Mouse (Mus musculus) liver, embryonic 12.5 days (tissue): ENCODE measurements at regions not wholly inside any gene's neighbourhood (a gene's known extent, or its start where the extent isn't known, plus 50 kb on each side); places are given as distances from the start of the nearest gene placed in this dataset.
A peak's percentile ranks its signal among the peaks of the same experiment; 100 is the strongest.

Experiments used
- ATAC-seq: fragments of 200-750 bp; cut with Nextera tagmentation; 2 replicates; pipeline ENCODE4 v1.8.0; 2017; ENCODE audit warnings: moderate number of reproducible peaks, mild to moderate bottlenecking, moderate library complexity
- H3K27ac ChIP-seq: fragments of 300-500 bp; sonication (generic); 2 replicates; pipeline ENCODE4 v1.5.1; 2016; ENCODE audit warnings: mild to moderate bottlenecking
- H3K27me3 ChIP-seq: fragments of 300-500 bp; sonication (generic); replicated peaks from 2 replicates; pipeline ENCODE4 v1.6.1; 2016; ENCODE audit warnings: mild to moderate bottlenecking, moderate library complexity
- H3K36me3 ChIP-seq: fragments of 300-500 bp; sonication (generic); 2 replicates; pipeline ENCODE4 v1.6.1; 2016; ENCODE audit warnings: mild to moderate bottlenecking, moderate library complexity
- H3K4me1 ChIP-seq: fragments of 300-500 bp; sonication (generic); 2 replicates; pipeline ENCODE4 v1.6.1; 2016
- H3K4me2 ChIP-seq: fragments of 300-500 bp; sonication (generic); 2 replicates; pipeline ENCODE4 v1.6.1; 2016; ENCODE audit warnings: mild to moderate bottlenecking, moderate library complexity
- H3K4me3 ChIP-seq: fragments of 300-500 bp; sonication (generic); 2 replicates; pipeline ENCODE4 v1.5.1; 2016; ENCODE audit warnings: mild to moderate bottlenecking, moderate library complexity
- H3K9ac ChIP-seq: fragments of 300-500 bp; sonication (generic); 2 replicates; pipeline ENCODE4 v1.6.1; 2016; ENCODE audit warnings: mild to moderate bottlenecking, moderate library complexity
- H3K9me3 ChIP-seq: fragments of 300-500 bp; sonication (generic); replicated peaks from 2 replicates; pipeline ENCODE4 v1.6.1; 2016; ENCODE audit warnings: mild to moderate bottlenecking, moderate library complexity
- WGBS: fragments of 180-500 bp; shearing (Covaris S2); methylation state at CpG from one replicate; pipeline ENCODE4 v1.1.7; 2016; ENCODE audit not compliant: insufficient replicate concordance; 5-methylcytosine and 5-hydroxymethylcytosine counted together

DNA sequence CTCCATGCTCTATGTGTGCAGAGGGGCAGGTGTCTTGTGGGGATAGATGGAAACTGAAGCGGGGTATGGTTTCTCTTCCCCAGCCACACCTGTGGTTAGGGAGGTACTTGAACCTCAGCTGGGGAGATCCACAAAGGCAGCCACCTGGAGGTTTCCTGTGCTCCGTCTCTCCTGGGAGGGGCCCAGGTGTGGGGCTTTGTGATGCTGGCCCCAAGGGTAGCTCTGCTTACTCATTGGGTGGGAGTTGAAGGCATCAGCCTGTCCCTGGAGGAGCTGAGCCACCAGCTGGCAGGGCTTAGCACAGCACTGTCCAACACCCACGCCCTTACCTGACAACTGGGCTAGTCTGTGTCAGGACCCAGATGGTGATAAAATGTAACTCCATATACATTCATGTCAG is 81.4 kb downstream of the Lhx2 start:
- Histone ChIP-seq H3K27ac (no peak overlapping the region), H3K36me3 (no peaks in the 10 kb centered on the region), H3K27me3 (peaks cover 46% of the 10 kb centered on the region), H3K4me3 (no peak overlapping the region), H3K9me3 (no peaks in the 10 kb centered on the region), H3K9ac (no peak overlapping the region), H3K4me2 (no peak overlapping the region), H3K4me1 (no peaks in the 10 kb centered on the region; the same call in 1 of the 2 replicates)
- WGBS = 36% methylated on average over 3 of the region's 3 CpGs
- no peak for ATAC-seq

DNA sequence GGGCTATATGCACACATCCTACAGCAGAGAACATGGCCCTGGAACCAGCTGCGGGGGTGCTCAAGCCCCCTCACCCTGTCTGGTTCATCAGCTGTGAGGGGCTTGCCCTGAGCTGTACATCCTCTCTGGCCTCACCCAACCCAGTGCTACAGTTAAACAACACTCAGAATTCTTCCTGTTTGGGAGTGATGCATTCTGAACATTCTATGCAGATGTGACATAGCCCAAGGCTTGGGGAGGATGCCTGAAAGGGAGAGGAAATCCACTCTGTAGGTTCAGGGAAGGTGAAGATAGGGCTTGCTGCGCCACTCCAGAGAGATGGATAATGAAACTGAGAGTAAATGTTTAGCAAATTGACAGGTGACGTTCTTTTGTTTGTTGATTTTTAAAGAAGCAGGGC is 83.3 kb downstream of the Lhx2 start:
- H3K4me1 ChIP-seq = no peaks in the 10 kb centered on the region; the same call in 1 of the 2 replicates
- no peaks in the 10 kb centered on the region for H3K36me3 ChIP-seq
- 72% methylated on average over 3 of the region's 3 CpGs for WGBS

DNA sequence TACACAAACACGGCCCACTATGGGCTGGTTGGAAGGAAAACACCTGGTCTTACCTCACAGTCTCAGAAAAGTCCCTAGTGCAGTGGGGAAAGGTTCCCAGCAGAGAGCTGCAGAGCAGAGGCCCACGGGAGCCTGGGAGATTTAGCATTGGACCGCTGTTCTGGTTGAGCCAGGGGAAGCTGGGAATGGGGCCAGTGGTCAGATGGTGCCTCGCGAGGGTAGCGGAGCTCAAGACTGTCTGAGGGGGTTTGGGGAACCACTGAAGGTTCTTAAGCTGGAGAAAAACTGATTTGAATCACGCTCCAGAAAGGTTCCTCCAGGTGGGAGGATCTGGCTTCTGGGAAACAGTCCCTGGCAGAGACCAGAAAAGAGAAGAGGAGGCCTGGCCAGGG is 84.8 kb downstream of the Lhx2 start:
- H3K4me1 ChIP-seq = no peaks in the 10 kb centered on the region; the same call in 1 of the 2 replicates
- no peak overlapping the region for H3K9ac ChIP-seq
- H3K9me3 ChIP-seq = no peaks in the 10 kb centered on the region
- H3K4me2 ChIP-seq = no peak overlapping the region
- no peak overlapping the region for H3K4me3 ChIP-seq
- no peak for ATAC-seq
- no peaks in the 10 kb centered on the region for H3K36me3 ChIP-seq
- H3K27ac ChIP-seq = no peak overlapping the region
- WGBS = 39% methylated on average over 7 of the region's 7 CpGs
- H3K27me3 ChIP-seq = peaks cover 44% of the 10 kb centered on the region

More for the DNA sequence above, 83.3 kb downstream of the Lhx2 start:
- Histone ChIP-seq H3K27me3 (peaks cover 44% of the 10 kb centered on the region), H3K4me2 (no peak overlapping the region), H3K27ac (no peak overlapping the region), H3K9me3 (no peaks in the 10 kb centered on the region), H3K4me3 (no peak overlapping the region), H3K9ac (no peak overlapping the region)
- ATAC-seq = no peak

DNA sequence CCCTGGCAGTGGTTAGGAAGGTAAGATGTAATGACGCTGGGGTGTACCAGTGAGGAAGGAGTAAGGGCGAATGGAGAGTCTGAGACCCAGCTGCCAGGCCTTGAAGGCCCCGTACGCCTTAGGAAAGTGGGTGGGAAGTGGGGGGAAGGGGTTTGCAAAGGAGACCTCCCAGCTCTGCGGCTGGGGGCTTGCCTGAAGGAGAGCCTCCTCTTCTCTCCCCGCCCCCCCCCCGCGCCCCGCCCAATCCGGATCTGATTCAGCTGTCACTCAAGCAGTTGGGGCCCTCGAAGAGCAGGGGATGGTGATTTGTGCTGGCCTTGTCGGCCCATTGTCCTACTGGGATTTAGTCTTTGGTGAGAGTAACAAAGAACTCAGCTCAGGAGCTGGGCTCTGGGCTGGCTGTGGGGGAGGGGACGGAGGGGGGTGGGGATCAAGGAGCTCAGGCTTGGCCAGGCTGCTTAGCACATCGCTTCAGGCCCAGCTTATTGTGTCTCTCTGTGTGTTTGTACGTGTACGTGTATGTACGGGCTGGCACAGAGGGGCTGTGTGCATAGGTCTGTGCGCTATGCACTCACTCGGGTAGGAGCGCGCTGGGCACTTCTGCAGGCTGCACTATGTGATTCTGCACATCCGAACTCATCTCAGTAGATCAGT is 85.3 kb downstream of the Lhx2 start:
- 7% methylated on average over 22 of the region's 22 CpGs for WGBS
- Histone ChIP-seq H3K4me1 (no peaks in the 10 kb centered on the region; the same call in 1 of the 2 replicates), H3K9me3 (no peaks in the 10 kb centered on the region), H3K27ac (no peak overlapping the region), H3K36me3 (no peaks in the 10 kb centered on the region), H3K27me3 (peaks cover 42% of the 10 kb centered on the region), H3K4me3 (no peak overlapping the region), H3K4me2 (peak overlapping the region; percentile 28), H3K9ac (no peak overlapping the region)
- no peak for ATAC-seq

DNA sequence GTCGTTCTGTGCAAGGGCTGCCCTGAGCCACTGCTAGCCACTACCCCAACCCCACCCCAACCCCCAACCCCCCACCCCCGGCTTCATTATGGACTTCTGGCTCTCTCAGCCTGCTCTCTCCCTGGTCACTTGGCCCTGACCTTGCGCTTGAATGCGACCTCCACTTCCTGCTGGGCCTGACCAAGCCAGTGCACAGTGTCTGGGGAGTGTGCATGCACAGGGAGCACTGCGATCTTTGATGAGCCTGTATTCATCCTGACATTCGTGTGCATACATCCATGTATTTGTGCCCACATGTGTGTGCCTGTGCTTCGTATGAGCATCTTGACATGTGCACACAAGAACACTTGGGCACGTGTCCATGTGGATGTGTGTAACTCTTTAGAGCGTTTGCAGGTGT is 85.9 kb downstream of the Lhx2 start:
- Histone ChIP-seq H3K36me3 (no peaks in the 10 kb centered on the region), H3K9me3 (no peaks in the 10 kb centered on the region), H3K4me2 (no peak overlapping the region), H3K27ac (no peak overlapping the region), H3K9ac (no peak overlapping the region), H3K4me1 (no peaks in the 10 kb centered on the region; the same call in 1 of the 2 replicates), H3K27me3 (peaks cover 40% of the 10 kb centered on the region), H3K4me3 (no peak overlapping the region)
- no peak for ATAC-seq
- WGBS = 25% methylated on average over 9 of the region's 9 CpGs

DNA sequence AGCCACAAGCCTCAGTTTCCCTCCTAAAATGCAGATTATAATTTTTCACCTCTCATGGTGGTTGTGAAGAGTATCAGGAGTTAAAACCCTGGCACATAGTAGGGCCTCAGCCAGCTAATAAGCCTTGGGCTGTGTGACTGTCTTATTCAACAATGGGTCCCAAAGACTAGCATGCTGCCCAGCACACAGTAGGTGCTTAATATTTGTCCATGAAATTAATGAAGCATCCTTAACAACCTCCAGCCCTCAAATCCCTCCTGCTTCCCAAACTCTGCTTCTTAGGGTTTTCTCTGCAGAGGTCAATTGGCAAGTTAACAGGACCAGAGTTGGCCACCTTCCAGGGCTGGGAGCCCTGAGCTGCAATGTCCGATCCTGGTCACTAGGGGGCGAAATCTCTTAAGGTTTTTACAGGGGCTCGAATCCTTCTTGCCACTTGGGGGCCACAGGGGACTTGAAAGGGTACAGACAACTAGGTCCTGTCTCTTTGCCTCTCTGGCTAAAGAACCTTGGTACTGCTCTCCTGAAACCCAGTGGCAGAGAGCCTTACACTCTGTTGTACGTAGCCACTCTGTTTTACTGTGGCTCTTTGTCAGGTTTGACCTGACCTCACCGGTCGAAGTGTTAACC is 81.6 kb upstream of the Nek6 start:
- H3K36me3 ChIP-seq = no peaks in the 10 kb centered on the region
- no peaks in the 10 kb centered on the region for H3K4me1 ChIP-seq
- no peaks in the 10 kb centered on the region for H3K9me3 ChIP-seq
- ATAC-seq = no peak
- WGBS = 33% methylated on average over 6 of the region's 6 CpGs
- no peak overlapping the region for H3K4me3 ChIP-seq
- no peak overlapping the region for H3K27ac ChIP-seq
- no peak overlapping the region for H3K9ac ChIP-seq
- H3K27me3 ChIP-seq = peaks cover 8% of the 10 kb centered on the region
- no peak overlapping the region for H3K4me2 ChIP-seq

DNA sequence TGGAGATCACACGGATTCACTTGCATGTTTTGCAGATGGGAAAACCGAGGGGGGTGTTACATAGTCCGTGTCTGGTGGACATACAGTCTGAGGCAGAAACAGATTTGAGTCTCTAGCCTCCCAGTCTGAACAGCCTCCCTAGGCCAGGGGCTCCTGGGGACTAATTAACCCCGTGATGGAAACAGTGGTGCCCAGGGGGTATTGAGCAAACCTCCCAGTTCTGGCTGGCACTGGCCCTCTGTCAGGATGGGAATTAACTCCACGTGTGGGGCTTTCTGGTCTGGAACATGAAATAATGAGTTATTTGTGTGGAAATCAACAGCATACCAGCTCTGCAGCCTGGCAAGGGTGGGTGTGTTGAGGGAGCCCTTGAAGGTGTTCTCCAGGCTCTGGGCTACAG is 79.9 kb upstream of the Nek6 start:
- no peak overlapping the region for H3K4me3 ChIP-seq
- H3K36me3 ChIP-seq = no peaks in the 10 kb centered on the region
- H3K4me1 ChIP-seq = no peaks in the 10 kb centered on the region
- no peaks in the 10 kb centered on the region for H3K9me3 ChIP-seq
- 41% methylated on average over 5 of the region's 5 CpGs for WGBS
- no peaks in the 10 kb centered on the region for H3K27me3 ChIP-seq
- no peak overlapping the region for H3K9ac ChIP-seq
- ATAC-seq = no peak
- no peak overlapping the region for H3K27ac ChIP-seq
- H3K4me2 ChIP-seq = no peak overlapping the region

DNA sequence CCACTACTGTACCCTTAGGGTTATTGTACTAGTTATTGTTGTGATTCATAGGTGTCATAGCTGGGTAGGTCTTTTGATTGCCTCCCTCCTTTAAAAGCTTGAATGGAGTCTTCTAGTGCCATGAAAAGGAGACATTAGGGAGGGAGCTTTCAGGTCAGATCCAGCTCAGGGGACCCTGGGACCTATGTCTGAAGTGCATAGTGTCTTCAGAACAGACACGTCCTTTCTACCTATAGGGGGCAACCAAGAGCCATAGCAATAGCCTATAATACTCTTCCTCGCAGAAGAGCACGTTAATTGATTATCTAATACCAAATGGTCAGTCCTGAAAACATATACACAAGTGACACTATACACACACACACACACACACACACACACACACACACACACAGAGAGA is 77.7 kb upstream of the Nek6 start:
- H3K4me2 ChIP-seq = no peak overlapping the region
- H3K9ac ChIP-seq = no peak overlapping the region
- no peak for ATAC-seq
- no peaks in the 10 kb centered on the region for H3K4me1 ChIP-seq
- WGBS = 9% methylated on average over 3 of the region's 3 CpGs
- no peaks in the 10 kb centered on the region for H3K36me3 ChIP-seq
- no peaks in the 10 kb centered on the region for H3K27me3 ChIP-seq
- H3K4me3 ChIP-seq = no peak overlapping the region
- H3K9me3 ChIP-seq = no peaks in the 10 kb centered on the region
- no peak overlapping the region for H3K27ac ChIP-seq

DNA sequence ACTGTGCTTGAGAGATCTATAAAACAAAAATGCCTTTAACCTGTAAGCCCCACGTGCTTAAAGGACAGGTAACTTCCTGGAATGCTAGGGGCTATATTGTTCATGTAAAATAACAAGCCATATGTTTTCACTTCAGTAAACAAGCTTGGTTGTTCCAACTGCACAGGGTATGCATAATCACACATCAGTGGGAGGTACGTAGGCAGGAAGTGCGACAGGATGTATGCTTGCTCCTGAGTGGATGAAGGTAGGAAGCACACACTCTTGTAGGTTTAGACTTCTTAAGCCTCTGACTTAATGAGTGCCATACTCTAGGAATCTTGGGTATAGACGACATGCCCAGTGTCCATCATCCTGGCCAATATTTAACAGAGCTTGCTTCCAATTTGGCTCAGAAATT is 74.7 kb upstream of the Nek6 start:
- H3K27me3 ChIP-seq = no peaks in the 10 kb centered on the region
- no peaks in the 10 kb centered on the region for H3K4me1 ChIP-seq
- H3K27ac ChIP-seq = no peak overlapping the region
- no peak overlapping the region for H3K9ac ChIP-seq
- 65% methylated on average over 4 of the region's 4 CpGs for WGBS
- no peak for ATAC-seq
- no peak overlapping the region for H3K4me2 ChIP-seq
- no peaks in the 10 kb centered on the region for H3K9me3 ChIP-seq
- no peaks in the 10 kb centered on the region for H3K36me3 ChIP-seq
- no peak overlapping the region for H3K4me3 ChIP-seq

DNA sequence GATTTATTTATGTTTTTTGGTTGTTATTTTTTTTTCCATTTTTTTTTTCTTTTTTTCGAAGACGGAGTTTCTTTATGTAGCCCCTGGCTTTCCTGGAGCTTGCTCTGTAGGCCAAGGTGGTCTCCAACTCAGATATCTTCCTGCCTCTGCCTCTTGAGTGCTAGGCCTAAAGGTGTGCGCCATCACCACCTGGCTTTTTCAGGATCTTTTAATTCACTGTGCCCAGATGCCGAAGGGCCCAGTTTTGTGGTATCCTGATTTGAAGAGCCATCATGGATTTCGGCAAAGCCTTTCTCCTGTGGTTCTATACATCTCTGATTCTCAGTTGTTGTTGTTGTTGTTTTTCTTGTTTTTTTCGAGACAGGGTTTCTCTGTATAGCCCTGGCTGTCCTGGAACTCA is 72.3 kb upstream of the Nek6 start:
- no peak for ATAC-seq
- H3K27me3 ChIP-seq = 0 out of 2 replicates have a peak, but pooled peaks cover 4% of the 10 kb centered on the region
- no peaks in the 10 kb centered on the region for H3K9me3 ChIP-seq
- no peak overlapping the region for H3K4me2 ChIP-seq
- no peaks in the 10 kb centered on the region for H3K4me1 ChIP-seq
- no peak overlapping the region for H3K4me3 ChIP-seq
- no peak overlapping the region for H3K9ac ChIP-seq
- H3K27ac ChIP-seq = no peak overlapping the region
- 79% methylated on average over 6 of the region's 6 CpGs for WGBS
- no peaks in the 10 kb centered on the region for H3K36me3 ChIP-seq

DNA sequence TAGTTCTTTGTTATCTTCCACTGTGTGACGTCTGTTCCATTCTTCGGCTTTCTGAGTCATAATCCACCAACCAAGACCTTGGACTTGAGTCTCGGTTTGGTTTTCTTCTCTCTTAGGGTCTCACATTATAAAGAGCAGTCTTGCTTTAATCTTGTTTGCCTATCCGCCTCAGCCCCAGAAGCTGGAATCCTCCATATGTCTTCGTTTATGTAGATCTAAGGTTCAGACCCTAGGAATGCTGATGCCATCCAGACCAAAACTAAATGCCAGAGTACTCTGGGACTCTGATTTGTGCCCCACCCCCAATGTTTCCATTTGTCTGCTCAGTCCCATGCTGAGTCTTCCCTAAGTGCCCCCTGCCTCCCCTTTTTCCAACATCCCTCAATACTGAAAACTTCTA is 71.5 kb upstream of the Nek6 start:
- H3K36me3 ChIP-seq = no peaks in the 10 kb centered on the region
- H3K27me3 ChIP-seq = 0 out of 2 replicates have a peak, but pooled peaks cover 4% of the 10 kb centered on the region
- H3K4me2 ChIP-seq = no peak overlapping the region
- H3K9ac ChIP-seq = no peak overlapping the region
- no peaks in the 10 kb centered on the region for H3K4me1 ChIP-seq
- H3K9me3 ChIP-seq = no peaks in the 10 kb centered on the region
- ATAC-seq = no peak
- no peak overlapping the region for H3K4me3 ChIP-seq
- H3K27ac ChIP-seq = no peak overlapping the region
- WGBS = 73% methylated on average over 5 of the region's 5 CpGs

DNA sequence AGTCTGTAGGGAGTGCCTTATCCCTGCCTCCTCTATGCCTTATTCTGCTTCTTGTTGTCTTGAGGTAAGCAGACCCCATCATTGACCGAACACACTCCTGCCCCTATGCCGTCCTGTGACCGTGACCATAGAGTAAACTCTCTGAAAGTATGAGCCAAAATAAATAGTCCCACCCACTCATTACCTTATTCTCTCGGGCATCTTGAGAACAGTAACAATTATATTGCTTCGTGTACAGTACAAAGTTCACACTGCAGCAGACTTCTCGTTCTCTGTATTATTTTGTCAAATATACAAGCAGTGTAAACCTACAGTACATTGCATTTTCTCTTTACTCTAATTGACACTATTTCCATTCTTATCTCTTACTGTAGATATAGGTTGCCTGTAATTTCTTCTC is 62.4 kb upstream of the Nek6 start:
- Histone ChIP-seq H3K9ac (no peak overlapping the region), H3K9me3 (no peaks in the 10 kb centered on the region), H3K36me3 (no peaks in the 10 kb centered on the region), H3K4me3 (no peak overlapping the region), H3K27ac (no peak overlapping the region), H3K4me1 (no peaks in the 10 kb centered on the region), H3K4me2 (no peak overlapping the region), H3K27me3 (no peaks in the 10 kb centered on the region)
- WGBS = 70% methylated on average over 6 of the region's 6 CpGs
- no peak for ATAC-seq

DNA sequence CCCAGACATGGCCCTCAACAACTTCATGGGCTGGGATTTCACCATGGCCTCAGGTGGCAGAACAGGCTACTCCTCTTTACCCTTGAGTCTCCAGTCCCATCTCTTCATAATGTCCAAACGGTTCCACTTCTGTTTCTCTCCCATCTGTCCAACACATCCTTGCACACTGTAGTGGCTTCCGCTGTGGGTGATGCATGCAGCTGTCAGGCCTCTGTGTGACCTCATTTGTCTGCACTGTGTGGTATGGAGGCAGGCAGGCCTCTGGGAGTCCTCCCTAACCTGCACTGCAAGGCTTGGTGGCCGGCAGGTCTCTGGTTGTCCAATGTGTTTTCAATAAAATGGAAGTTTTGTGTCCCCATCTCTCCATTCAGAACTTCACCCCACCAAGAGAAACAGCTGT is 54.9 kb upstream of the Nek6 start:
- Histone ChIP-seq H3K27ac (no peak overlapping the region), H3K4me3 (no peak overlapping the region), H3K9me3 (no peaks in the 10 kb centered on the region), H3K36me3 (no peaks in the 10 kb centered on the region), H3K9ac (no peak overlapping the region), H3K4me2 (no peak overlapping the region), H3K4me1 (no peaks in the 10 kb centered on the region), H3K27me3 (no peaks in the 10 kb centered on the region)
- ATAC-seq = no peak
- 66% methylated on average over 3 of the region's 3 CpGs for WGBS
